Mouse (Mus musculus) neural tube, embryonic 13.5 days (tissue): ENCODE measurements around the gene Man2a1. TPM values are rescaled to one million over a fixed set of nuclear protein-coding genes. Genes with fewer than 3 reads are reported as not detected.
A peak's percentile ranks its signal among the peaks of the same experiment; 100 is the strongest.

ENCODE experiments used
- ATAC-seq: fragments of 200-750 bp; cut with Nextera tagmentation; 2 replicates; pipeline ENCODE4 v1.8.0; 2017; ENCODE audit warnings: low read depth, mild to moderate bottlenecking, moderate TSS enrichment, moderate library complexity
- H3K27ac ChIP-seq: fragments of 300-500 bp; sonication (generic); replicated peaks from 2 replicates; pipeline ENCODE4 v1.5.1; 2015; ENCODE audit warnings: moderate library complexity, mild to moderate bottlenecking, inconsistent platforms
- H3K27me3 ChIP-seq: fragments of 300-500 bp; sonication (generic); 2 replicates; pipeline ENCODE4 v1.6.1; 2015; ENCODE audit warnings: mild to moderate bottlenecking, inconsistent platforms
- H3K36me3 ChIP-seq: fragments of 300-500 bp; sonication (generic); 2 replicates; pipeline ENCODE4 v1.6.1; 2015; ENCODE audit warnings: mild to moderate bottlenecking, inconsistent platforms
- H3K4me1 ChIP-seq: fragments of 300-500 bp; sonication (generic); replicated peaks from 2 replicates; pipeline ENCODE4 v1.6.1; 2015; ENCODE audit warnings: inconsistent platforms
- H3K4me2 ChIP-seq: fragments of 300-500 bp; sonication (generic); 2 replicates; pipeline ENCODE4 v1.6.1; 2015; ENCODE audit warnings: inconsistent platforms, mild to moderate bottlenecking, moderate library complexity
- H3K4me3 ChIP-seq: fragments of 300-500 bp; sonication (generic); 2 replicates; pipeline ENCODE4 v1.5.1; 2015; ENCODE audit warnings: mild to moderate bottlenecking, inconsistent platforms
- H3K9ac ChIP-seq: fragments of 300-500 bp; sonication (generic); 2 replicates; pipeline ENCODE4 v1.6.1; 2015; ENCODE audit warnings: moderate library complexity, mild to moderate bottlenecking, inconsistent platforms
- H3K9me3 ChIP-seq: fragments of 300-500 bp; sonication (generic); 2 replicates; pipeline ENCODE4 v1.6.1; 2016; ENCODE audit warnings: inconsistent platforms
- WGBS: fragments of 180-500 bp; shearing (Covaris S2); methylation state at CpG from one replicate; pipeline ENCODE4 v1.1.7; 2015; 5-methylcytosine and 5-hydroxymethylcytosine counted together
- polyA plus RNA-seq: library from polyadenylated mRNA; unstranded; fragments of >200 nt; fragmentation: Nextera tagmentation; extraction: Ambion mirVana; gene quantifications from 2 replicates; pipeline ENCODE4 v1.2.1, GENCODE M21; 2015

Man2a1 gene
- polyA plus RNA-seq, 1 experiment from 2014 or later = 5.3 TPM

- H3K4me3 ChIP-seq = no peak overlapping the region
- no peak for ATAC-seq
- H3K9me3 ChIP-seq = no peaks in the 10 kb centered on the region
Observed at GRCm38 (mm10) chr17:64604163-64604562, 3.6 kb downstream of the Man2a1 start.

GRCm38 (mm10) chr17:64608228-64608627, 7.7 kb downstream of the Man2a1 start:
- Histone ChIP-seq H3K27me3 (no peaks in the 10 kb centered on the region), H3K4me1 (peaks cover 15% of the 10 kb centered on the region), H3K4me2 (no peak overlapping the region), H3K27ac (no peak overlapping the region), H3K9ac (no peak overlapping the region), H3K36me3 (no peaks in the 10 kb centered on the region), H3K9me3 (no peaks in the 10 kb centered on the region), H3K4me3 (no peak overlapping the region)
- 86% methylated on average over 6 of the region's 6 CpGs for WGBS
- ATAC-seq = no peak

More at GRCm38 (mm10) chr17:64604163-64604562, 3.6 kb downstream of the Man2a1 start:
- Histone ChIP-seq H3K4me2 (peak overlapping the region; percentile 100), H3K4me1 (peaks cover 41% of the 10 kb centered on the region), H3K27me3 (no peaks in the 10 kb centered on the region), H3K36me3 (no peaks in the 10 kb centered on the region), H3K27ac (no peak overlapping the region), H3K9ac (no peak overlapping the region)
- WGBS = 74% methylated on average over 5 of the region's 5 CpGs

DNA sequence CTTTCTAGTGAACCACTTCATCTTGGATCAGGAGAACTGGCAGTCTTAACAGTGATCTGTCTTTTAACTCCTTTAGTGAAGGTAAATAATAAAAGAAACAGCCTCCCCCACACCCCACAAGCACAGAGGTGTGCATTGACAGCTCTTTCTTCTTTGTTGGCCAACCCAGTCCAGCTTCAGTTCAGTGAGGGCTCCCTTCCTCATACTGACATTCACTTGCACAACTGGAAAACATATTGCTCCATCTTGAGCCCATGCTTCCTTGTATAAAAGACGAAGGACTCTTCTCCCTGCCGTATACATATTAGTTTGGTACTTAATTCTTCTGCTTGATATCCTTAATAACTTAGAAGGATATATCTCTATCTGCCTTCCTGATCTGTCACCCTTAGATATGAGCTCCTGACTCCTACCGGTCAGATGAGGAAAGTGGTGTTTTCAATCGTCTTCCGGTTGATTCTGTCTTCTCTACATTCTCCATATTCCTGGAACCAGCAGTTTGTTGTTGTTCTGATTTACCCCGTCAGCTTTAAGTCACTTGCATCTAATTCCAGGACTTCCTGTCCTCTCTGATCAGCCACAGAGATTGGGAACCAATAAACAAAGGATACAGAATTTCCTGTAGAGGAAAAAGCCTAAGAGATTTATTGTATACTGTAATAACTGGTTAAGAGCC, 8.5 kb downstream of the Man2a1 start:
- no peak overlapping the region for H3K9ac ChIP-seq
- no peak overlapping the region for H3K27ac ChIP-seq
- no peak for ATAC-seq
- H3K4me2 ChIP-seq = no peak overlapping the region
- H3K36me3 ChIP-seq = no peaks in the 10 kb centered on the region
- 84% methylated on average over 6 of the region's 6 CpGs for WGBS
- no peaks in the 10 kb centered on the region for H3K9me3 ChIP-seq
- H3K4me1 ChIP-seq = peaks cover 7% of the 10 kb centered on the region
- H3K27me3 ChIP-seq = no peaks in the 10 kb centered on the region
- no peak overlapping the region for H3K4me3 ChIP-seq

DNA sequence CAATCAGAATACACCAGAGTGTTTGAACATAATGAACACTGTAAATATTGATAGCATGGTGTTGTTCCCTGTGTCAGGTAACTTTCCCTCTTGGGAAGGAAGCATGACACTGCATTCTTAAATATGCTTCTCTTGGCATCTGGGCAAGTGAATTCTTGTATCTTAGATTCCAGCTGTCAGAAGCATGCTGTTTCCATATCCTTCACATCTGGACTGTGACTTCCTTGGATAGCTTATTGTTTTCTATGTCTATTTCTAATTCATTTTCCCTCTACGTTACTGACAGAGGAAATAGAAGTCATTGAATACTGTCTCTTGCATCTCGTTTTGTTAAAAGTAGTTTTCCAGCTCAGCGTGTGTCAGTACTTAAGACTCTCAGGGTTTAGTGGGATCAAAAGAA, 9.2 kb downstream of the Man2a1 start:
- Histone ChIP-seq H3K9me3 (no peaks in the 10 kb centered on the region), H3K4me3 (no peak overlapping the region), H3K4me2 (no peak overlapping the region), H3K9ac (no peak overlapping the region), H3K27me3 (no peaks in the 10 kb centered on the region), H3K27ac (no peak overlapping the region), H3K4me1 (peaks cover under 1% of the 10 kb centered on the region; the same call in 1 of the 2 replicates), H3K36me3 (no peaks in the 10 kb centered on the region)
- 70% methylated on average over 3 of the region's 3 CpGs for WGBS
- ATAC-seq = no peak

- H3K36me3 ChIP-seq = no peaks in the 10 kb centered on the region
- no peaks in the 10 kb centered on the region for H3K27me3 ChIP-seq
- 93% methylated on average over 5 of the region's 5 CpGs for WGBS
- no peak overlapping the region for H3K4me3 ChIP-seq
- no peak for ATAC-seq
- no peak overlapping the region for H3K9ac ChIP-seq
- no peaks in the 10 kb centered on the region for H3K9me3 ChIP-seq
- H3K27ac ChIP-seq = no peak overlapping the region
- 0 out of 2 replicates have a peak, but pooled peaks cover 3% of the 10 kb centered on the region for H3K4me1 ChIP-seq
- H3K4me2 ChIP-seq = no peak overlapping the region
Observed at GRCm38 (mm10) chr17:64611426-64611825, 10.9 kb downstream of the Man2a1 start.

- H3K9ac ChIP-seq = no peak overlapping the region
- H3K27ac ChIP-seq = no peak overlapping the region
- no peak overlapping the region for H3K4me3 ChIP-seq
- no peaks in the 10 kb centered on the region for H3K36me3 ChIP-seq
- H3K27me3 ChIP-seq = no peaks in the 10 kb centered on the region
- 90% methylated on average over 16 of the region's 16 CpGs for WGBS
- no peak for ATAC-seq
- H3K9me3 ChIP-seq = no peaks in the 10 kb centered on the region
- H3K4me1 ChIP-seq = 0 out of 2 replicates have a peak, but pooled peaks cover 3% of the 10 kb centered on the region
- no peak overlapping the region for H3K4me2 ChIP-seq
Observed at GRCm38 (mm10) chr17:64612135-64612885, 11.8 kb downstream of the Man2a1 start.

- Histone ChIP-seq H3K9me3 (no peaks in the 10 kb centered on the region), H3K9ac (no peak overlapping the region), H3K4me1 (0 out of 2 replicates have a peak, but pooled peaks cover 3% of the 10 kb centered on the region), H3K27me3 (no peaks in the 10 kb centered on the region), H3K4me2 (no peak overlapping the region), H3K4me3 (no peak overlapping the region), H3K36me3 (no peaks in the 10 kb centered on the region), H3K27ac (no peak overlapping the region)
- ATAC-seq = no peak
- 94% methylated on average over 3 of the region's 3 CpGs for WGBS
Observed at GRCm38 (mm10) chr17:64612930-64613329, 12.4 kb downstream of the Man2a1 start.

DNA sequence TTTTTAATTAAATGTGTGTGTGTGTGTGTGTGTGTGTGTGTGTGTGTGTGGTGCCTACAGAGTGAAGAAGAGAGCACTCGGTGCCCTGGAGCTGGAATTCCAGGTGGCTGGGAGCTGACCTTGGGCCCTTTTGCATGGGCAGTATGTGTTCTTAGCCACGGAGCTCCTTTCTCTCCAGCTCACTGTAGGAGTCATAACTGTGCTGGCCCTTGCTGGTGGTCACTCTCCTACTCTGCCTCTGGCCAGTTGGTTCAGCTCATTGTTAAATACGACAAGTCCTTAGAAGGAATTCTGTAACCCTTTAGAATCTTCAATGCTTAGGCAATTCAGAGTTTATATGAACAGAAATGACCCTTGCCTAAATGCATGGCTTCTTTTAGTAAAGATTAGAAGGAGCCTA, 12.8 kb downstream of the Man2a1 start:
- Histone ChIP-seq H3K4me3 (no peak overlapping the region), H3K27ac (no peak overlapping the region), H3K9ac (no peak overlapping the region), H3K4me2 (no peak overlapping the region), H3K36me3 (no peaks in the 10 kb centered on the region), H3K4me1 (0 out of 2 replicates have a peak, but pooled peaks cover 3% of the 10 kb centered on the region), H3K27me3 (no peaks in the 10 kb centered on the region), H3K9me3 (no peaks in the 10 kb centered on the region)
- 82% methylated on average over 3 of the region's 3 CpGs for WGBS
- ATAC-seq = no peak

- H3K9ac ChIP-seq = no peak overlapping the region
- H3K4me2 ChIP-seq = no peak overlapping the region
- H3K4me3 ChIP-seq = no peak overlapping the region
- no peak for ATAC-seq
- 0 out of 2 replicates have a peak, but pooled peaks cover 4% of the 10 kb centered on the region for H3K4me1 ChIP-seq
- H3K27ac ChIP-seq = no peak overlapping the region
- no peaks in the 10 kb centered on the region for H3K27me3 ChIP-seq
- H3K9me3 ChIP-seq = no peaks in the 10 kb centered on the region
- WGBS = 94% methylated on average over 3 of the region's 3 CpGs
- H3K36me3 ChIP-seq = no peaks in the 10 kb centered on the region
Observed at GRCm38 (mm10) chr17:64614804-64615203, 14.3 kb downstream of the Man2a1 start.

GRCm38 (mm10) chr17:64615420-64615819, 14.9 kb downstream of the Man2a1 start:
- 0 out of 2 replicates have a peak, but pooled peaks cover 11% of the 10 kb centered on the region for H3K4me1 ChIP-seq
- ATAC-seq = no peak
- H3K27me3 ChIP-seq = no peaks in the 10 kb centered on the region
- H3K9me3 ChIP-seq = no peaks in the 10 kb centered on the region
- H3K9ac ChIP-seq = no peak overlapping the region
- H3K27ac ChIP-seq = no peak overlapping the region
- 67% methylated on average over 6 of the region's 6 CpGs for WGBS
- no peaks in the 10 kb centered on the region for H3K36me3 ChIP-seq
- H3K4me3 ChIP-seq = no peak overlapping the region
- H3K4me2 ChIP-seq = no peak overlapping the region

- ATAC-seq = no peak
- H3K27me3 ChIP-seq = no peaks in the 10 kb centered on the region
- H3K4me1 ChIP-seq = peaks cover 18% of the 10 kb centered on the region; the same call in 1 of the 2 replicates
- no peaks in the 10 kb centered on the region for H3K9me3 ChIP-seq
- WGBS = 89% methylated on average over 6 of the region's 6 CpGs
- no peak overlapping the region for H3K27ac ChIP-seq
- H3K9ac ChIP-seq = no peak overlapping the region
- H3K4me3 ChIP-seq = no peak overlapping the region
- H3K4me2 ChIP-seq = no peak overlapping the region
- H3K36me3 ChIP-seq = no peaks in the 10 kb centered on the region
Observed at GRCm38 (mm10) chr17:64616259-64616658, 15.7 kb downstream of the Man2a1 start.

DNA sequence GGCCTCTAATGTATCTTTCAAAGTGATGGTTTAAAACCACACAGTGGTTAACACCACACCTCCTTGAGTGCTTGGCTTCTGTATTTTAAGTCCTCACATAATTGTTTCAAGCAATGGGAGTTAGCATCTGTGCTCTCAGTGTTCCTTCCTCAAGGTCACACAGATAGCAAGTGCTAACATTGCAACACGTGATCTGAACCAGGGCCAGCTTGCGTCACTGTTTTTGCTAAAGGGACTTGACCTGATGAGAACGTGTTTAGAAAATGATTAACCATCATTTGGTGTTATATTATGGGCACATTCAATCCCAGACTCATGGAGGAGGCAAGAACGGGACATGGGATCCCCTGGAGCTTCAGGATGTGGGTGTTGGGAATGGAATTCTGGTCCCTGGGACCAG, 17.3 kb downstream of the Man2a1 start:
- Histone ChIP-seq H3K27ac (no peak overlapping the region), H3K27me3 (no peaks in the 10 kb centered on the region), H3K36me3 (no peaks in the 10 kb centered on the region), H3K9ac (no peak overlapping the region), H3K4me3 (no peak overlapping the region), H3K4me1 (peaks cover 23% of the 10 kb centered on the region; the same call in 1 of the 2 replicates), H3K4me2 (no peak overlapping the region), H3K9me3 (no peaks in the 10 kb centered on the region)
- 86% methylated on average over 4 of the region's 4 CpGs for WGBS
- ATAC-seq = no peak
